Mouse (Mus musculus) C2C12 (cell line): Measurements from ENCODE around the gene Gm14393.
"Not testable (repeated sequence)": the region's sequence is repeated elsewhere in the genome, so short reads cannot be mapped to it uniquely, and the experiment has no call there.

Source experiments
- CTCF ChIP-seq: IDR thresholded peaks from one replicate; pipeline ENCODE4 v1.5.1; 2011; ENCODE audit not compliant: control insufficient read depth, insufficient read depth, insufficient read length
- FOSL1 ChIP-seq: IDR thresholded peaks from one replicate; pipeline ENCODE4 v1.8.0; 2011; ENCODE audit warnings: mild to moderate bottlenecking, low read length; ENCODE audit not compliant: poor library complexity, insufficient read depth, severe bottlenecking
- MAX ChIP-seq: IDR thresholded peaks from one replicate; pipeline ENCODE4 v1.6.1; 2011; ENCODE audit warnings: mild to moderate bottlenecking, control low read depth
- MYOG ChIP-seq: IDR thresholded peaks from one replicate; pipeline ENCODE4 v1.6.1; 2011; ENCODE audit not compliant: control insufficient read depth, insufficient read length; ENCODE audit errors: extremely low read depth
- USF1 ChIP-seq: IDR thresholded peaks from one replicate; pipeline ENCODE4 v1.6.1; 2011; ENCODE audit warnings: low read depth, mild to moderate bottlenecking, control low read depth, moderate library complexity

DNA sequence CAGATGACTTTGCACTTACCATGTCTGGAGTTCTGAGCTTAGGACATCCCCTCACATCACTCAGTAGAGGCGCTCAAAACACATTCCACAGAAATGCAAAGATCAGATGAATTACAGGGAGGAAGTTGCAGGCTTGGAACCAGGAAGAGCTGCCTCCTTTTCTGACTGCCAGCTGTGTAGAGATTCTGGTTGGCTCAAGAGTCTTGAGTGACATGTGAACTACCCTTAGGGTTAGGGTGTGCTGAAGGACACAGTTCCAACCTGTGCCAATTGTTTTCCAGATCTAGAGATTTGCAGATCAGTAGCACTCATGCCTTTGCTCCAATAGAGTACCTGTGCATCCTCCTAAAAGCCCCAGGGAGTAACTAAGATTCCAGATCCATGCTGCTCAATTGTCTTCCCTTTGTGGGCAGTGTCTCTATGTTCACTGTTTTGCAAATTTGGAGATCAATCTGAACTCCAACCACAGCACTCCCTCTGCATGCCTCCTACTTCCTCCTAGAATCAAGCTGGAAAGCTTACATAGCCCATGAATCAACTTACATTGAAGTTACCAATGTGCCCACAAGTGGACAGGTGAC is at the start of gene Gm14393:
- TF ChIP-seq FOSL1, CTCF, MYOG, MAX, USF1: not testable (repeated sequence)
